ENCODE assay signal across 21 mouse cellular contexts in the genomic region with DNA sequence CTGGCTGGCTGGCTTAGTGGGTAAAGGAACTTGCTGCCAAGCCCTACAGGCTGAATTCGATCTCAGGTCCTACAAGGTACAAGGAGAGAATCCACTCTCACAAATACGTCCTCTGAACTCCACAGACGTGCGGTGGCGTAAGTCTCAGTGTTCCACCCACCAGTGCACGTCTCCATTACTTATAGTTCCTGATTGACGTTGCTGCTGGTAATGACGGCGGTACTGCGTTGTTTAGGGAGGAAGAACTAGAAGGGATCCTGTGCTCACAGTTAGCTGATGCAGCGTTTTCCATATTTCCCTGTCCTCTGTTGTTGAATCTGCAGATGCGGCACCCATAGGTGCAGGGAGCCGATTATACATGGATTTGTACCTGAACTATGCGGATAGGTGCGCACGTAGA. TPM values are rescaled to one million over a fixed set of nuclear protein-coding genes. Genes with fewer than 3 reads are reported as not detected.
DNase-seq lines count a peak whose midpoint lies in the region; ATAC-seq lines count a peak whose summit lies in the region.
"Had no signal": no experiment of that assay in that cellular context is flagged by ENCODE, and none has a peak within 500 bp of the region (broad histone marks: within the 10 kb centered on the region; RNA-seq: fewer than 3 reads in every experiment).

No protein-coding gene starts in this region.

- DNase-seq in heart, adult 11 months: peak; percentile 96
- no peak for DNase-seq in kidney, postnatal 36 days
- DNase-seq in adrenal gland, adult 18-20 months (ENCODE audit: low spot score in 2 of 2): no peak
- no peak for DNase-seq in right cerebral cortex, postnatal 14 days
- DNase-seq: cerebellum, adult 9-10 months; embryo, embryonic 11 days; gastrocnemius, postnatal 25 days; kidney, adult 9 months; right cerebral cortex, postnatal 4 days; thymus, postnatal 25 days had no signal

- H3K4me3 ChIP-seq in heart, embryonic 11.5 days (ENCODE audit: low read depth, low read length): no peak overlapping the region
- no peak overlapping the region for H3K4me3 ChIP-seq in kidney, embryonic 15.5 days (replicated peaks)
- H3K4me3 ChIP-seq in brown adipose tissue, adult 24 weeks (ENCODE audit: insufficient read depth, low read depth, low read length): no peak overlapping the region
- no peak overlapping the region for H3K4me3 ChIP-seq in limb, embryonic 15.5 days
- H3K4me3 ChIP-seq: hindbrain, embryonic 15.5 days; neural tube, embryonic 12.5 days had no signal

- H3K27ac ChIP-seq in heart, embryonic 11.5 days (ENCODE audit: low read depth, low read length): no peak overlapping the region
- H3K27ac ChIP-seq in kidney, embryonic 15.5 days: peak overlapping the region; percentile 90
- peak overlapping the region; percentile 92 for H3K27ac ChIP-seq in brown adipose tissue, adult 24 weeks (replicated peaks; ENCODE audit: low read depth, low read length)
- H3K27ac ChIP-seq in limb, embryonic 15.5 days: peak overlapping the region; percentile 90
- H3K27ac ChIP-seq: neural tube, embryonic 12.5 days had no signal

- no peak overlapping the region for H3K9ac ChIP-seq in heart, embryonic 11.5 days (ENCODE audit: low read depth, low read length)
- H3K9ac ChIP-seq in kidney, embryonic 15.5 days: no peak overlapping the region
- H3K9ac ChIP-seq in limb, embryonic 15.5 days: no peak overlapping the region
- H3K9ac ChIP-seq: hindbrain, embryonic 15.5 days; neural tube, embryonic 12.5 days had no signal

- no peaks in the 10 kb centered on the region for H3K27me3 ChIP-seq in heart, embryonic 11.5 days (ENCODE audit: control insufficient read depth, insufficient read depth, low read length)
- H3K27me3 ChIP-seq in kidney, embryonic 15.5 days: no peaks in the 10 kb centered on the region
- H3K27me3 ChIP-seq in limb, embryonic 15.5 days: no peaks in the 10 kb centered on the region
- H3K27me3 ChIP-seq: hindbrain, embryonic 15.5 days; neural tube, embryonic 12.5 days; Patski had no signal

- no peak overlapping the region for H3K4me2 ChIP-seq in heart, embryonic 11.5 days
- H3K4me2 ChIP-seq in kidney, embryonic 15.5 days: no peak overlapping the region
- H3K4me2 ChIP-seq in limb, embryonic 15.5 days: no peak overlapping the region
- H3K4me2 ChIP-seq: hindbrain, embryonic 15.5 days; neural tube, embryonic 12.5 days had no signal

- no peaks in the 10 kb centered on the region for H3K36me3 ChIP-seq in heart, embryonic 11.5 days (ENCODE audit: control insufficient read depth, insufficient read depth, low read length)
- peaks cover 13% of the 10 kb centered on the region for H3K36me3 ChIP-seq in kidney, embryonic 15.5 days
- peaks cover 13% of the 10 kb centered on the region; the same call in 1 of the 2 replicates for H3K36me3 ChIP-seq in limb, embryonic 15.5 days
- H3K36me3 ChIP-seq: hindbrain, embryonic 15.5 days had no signal

- no peak for ATAC-seq in heart, embryonic 11.5 days (replicated peaks; ENCODE audit: insufficient number of reproducible peaks, low FRiP score, low TSS enrichment)
- ATAC-seq in kidney, embryonic 15.5 days (replicated peaks; ENCODE audit: low FRiP score): no peak
- no peak for ATAC-seq in limb, embryonic 15.5 days (ENCODE audit: insufficient number of reproducible peaks, low FRiP score, low TSS enrichment, low read depth)
- ATAC-seq: midbrain, embryonic 16.5 days; Patski had no signal

- WGBS in heart, embryonic 11.5 days (ENCODE audit: insufficient replicate concordance): 88% methylated on average over 16 of the region's 16 CpGs
- 93% methylated on average over 16 of the region's 16 CpGs for WGBS in kidney, embryonic 15.5 days
- 92% methylated on average over 16 of the region's 16 CpGs for WGBS in limb, embryonic 15.5 days

- H3K4me1 ChIP-seq in heart, embryonic 11.5 days (ENCODE audit: control insufficient read depth, insufficient read depth, low read length): peaks cover 23% of the 10 kb centered on the region
- H3K4me1 ChIP-seq in kidney, embryonic 15.5 days: peaks cover 64% of the 10 kb centered on the region
- peaks cover 38% of the 10 kb centered on the region for H3K4me1 ChIP-seq in brown adipose tissue, adult 24 weeks (ENCODE audit: control insufficient read depth, insufficient read depth, insufficient read length, low read length)
- H3K4me1 ChIP-seq in limb, embryonic 15.5 days: peaks cover 60% of the 10 kb centered on the region

- no peaks in the 10 kb centered on the region for H3K9me3 ChIP-seq in heart, embryonic 11.5 days (replicated peaks; ENCODE audit: control insufficient read depth, low read length)
- H3K9me3 ChIP-seq in kidney, embryonic 15.5 days (replicated peaks): no peaks in the 10 kb centered on the region
- H3K9me3 ChIP-seq in limb, embryonic 15.5 days: no peaks in the 10 kb centered on the region
- H3K9me3 ChIP-seq: hindbrain, embryonic 15.5 days; neural tube, embryonic 12.5 days had no signal

RNA-seq across cellular contexts. Expression of a gene that starts 7.2 kb away (rescaled TPM):
- 11.7 and 14.4 TPM in 2 replicates for polyA plus RNA-seq in heart, embryonic 11.5 days (2014; fragmentation: Nextera tagmentation; extraction: Ambion mirVana)
- polyA plus RNA-seq in kidney, embryonic 15.5 days (2015; fragmentation: Nextera tagmentation; extraction: Ambion mirVana): 51.7 and 56.1 TPM in 2 replicates
- polyA plus RNA-seq in brown adipose tissue, adult 24 weeks (2012; ENCODE audit: insufficient read depth, insufficient read length, missing spikeins): 10.6 and 12.2 TPM in 2 replicates
- 52.6 and 55.7 TPM in 2 replicates for polyA plus RNA-seq in limb, embryonic 15.5 days (2015; fragmentation: Nextera tagmentation; extraction: Ambion mirVana)
- 10 to 100 TPM; 34.1 to 42.2 TPM for total RNA-seq in adrenal gland, adult 18-20 months (2021)

RNA-seq across cellular contexts. Expression of a gene that starts 29.2 kb away (rescaled TPM):
- 15.8 and 19.2 TPM in 2 replicates for polyA plus RNA-seq in heart, embryonic 11.5 days (2014; fragmentation: Nextera tagmentation; extraction: Ambion mirVana)
- polyA plus RNA-seq in kidney, embryonic 15.5 days (2015; fragmentation: Nextera tagmentation; extraction: Ambion mirVana): 24.6 and 25.0 TPM in 2 replicates
- 11.4 and 18.4 TPM in 2 replicates for polyA plus RNA-seq in brown adipose tissue, adult 24 weeks (2012; ENCODE audit: insufficient read depth, insufficient read length, missing spikeins)
- polyA plus RNA-seq in limb, embryonic 15.5 days (2015; fragmentation: Nextera tagmentation; extraction: Ambion mirVana): 24.9 and 26.5 TPM in 2 replicates
- 10 to 100 TPM; 18.1 to 21.2 TPM for total RNA-seq in adrenal gland, adult 18-20 months (2021)

RNA-seq across cellular contexts. Expression of a gene that starts 45.5 kb away (rescaled TPM):
- 1,182 and 1,275 TPM in 2 replicates for polyA plus RNA-seq in heart, embryonic 11.5 days (2014; fragmentation: Nextera tagmentation; extraction: Ambion mirVana)
- polyA plus RNA-seq in kidney, embryonic 15.5 days (2015; fragmentation: Nextera tagmentation; extraction: Ambion mirVana): 1,539 and 1,600 TPM in 2 replicates
- polyA plus RNA-seq in brown adipose tissue, adult 24 weeks (2012; ENCODE audit: insufficient read depth, insufficient read length, missing spikeins): 575 and 685 TPM in 2 replicates
- 1,505 and 1,752 TPM in 2 replicates for polyA plus RNA-seq in limb, embryonic 15.5 days (2015; fragmentation: Nextera tagmentation; extraction: Ambion mirVana)
- total RNA-seq in adrenal gland, adult 18-20 months (2021): 100 to 1,000 TPM; 706 to 758 TPM

RNA-seq across cellular contexts. Expression of a gene that starts 47.7 kb away (rescaled TPM):
- polyA plus RNA-seq in heart, embryonic 11.5 days (2014; fragmentation: Nextera tagmentation; extraction: Ambion mirVana): 1.0 and 1.2 TPM in 2 replicates
- 0.61 and 1.2 TPM in 2 replicates for polyA plus RNA-seq in kidney, embryonic 15.5 days (2015; fragmentation: Nextera tagmentation; extraction: Ambion mirVana)
- polyA plus RNA-seq in brown adipose tissue, adult 24 weeks (2012; ENCODE audit: insufficient read depth, insufficient read length, missing spikeins): not detected in 2 replicates
- polyA plus RNA-seq in limb, embryonic 15.5 days (2015; fragmentation: Nextera tagmentation; extraction: Ambion mirVana): not detected in 2 replicates
- total RNA-seq in adrenal gland, adult 18-20 months (2021): not detected
- total RNA-seq: gastrocnemius, postnatal 25 days; layer of hippocampus, adult 8-10 months; left cerebral cortex, adult 8-10 months had no signal
- polyA plus RNA-seq: hindbrain, embryonic 15.5 days; macrophage; midbrain, embryonic 16.5 days; neural tube, embryonic 12.5 days; Patski had no signal

RNA-seq across cellular contexts. Expression of a gene that starts 51.3 kb away (rescaled TPM):
- polyA plus RNA-seq in heart, embryonic 11.5 days (2014; fragmentation: Nextera tagmentation; extraction: Ambion mirVana): 29.7 and 33.5 TPM in 2 replicates
- 44.3 and 49.3 TPM in 2 replicates for polyA plus RNA-seq in kidney, embryonic 15.5 days (2015; fragmentation: Nextera tagmentation; extraction: Ambion mirVana)
- polyA plus RNA-seq in brown adipose tissue, adult 24 weeks (2012; ENCODE audit: insufficient read depth, insufficient read length, missing spikeins): 9.9 and 15.0 TPM in 2 replicates
- polyA plus RNA-seq in limb, embryonic 15.5 days (2015; fragmentation: Nextera tagmentation; extraction: Ambion mirVana): 32.9 and 36.3 TPM in 2 replicates
- 10 to 100 TPM; 51.7 to 59.0 TPM for total RNA-seq in adrenal gland, adult 18-20 months (2021)
